Mouse (Mus musculus): Measurements from ENCODE around the gene Dok3. TPM values are rescaled to one million over a fixed set of nuclear protein-coding genes. Genes with fewer than 3 reads are reported as not detected.
A peak's percentile ranks its signal among the peaks of the same experiment; 100 is the strongest.

Dok3 gene
- polyA plus RNA-seq, 1 experiment from 2014 or later, result 10.9 TPM

Small RNA genes lying within 50 kb of the gene (microRNA-seq; reads per million reads assigned to microRNA genes)
- gene Mir6944, result 2.7 reads per million, percentile 6 among the genes with 10 or more reads in this experiment
- 1.7 reads per million for gene Mir6945

Other genes starting within 250 kb of the Dok3 start
- gene Prelid1, start 208.8 kb downstream of the Dok3 start, polyA plus RNA-seq (2015; fragmentation: Nextera tagmentation; extraction: Ambion mirVana), result 202 and 206 TPM in 2 replicates
- gene Rab24, start 207.3 kb downstream of the Dok3 start, polyA plus RNA-seq (2015; fragmentation: Nextera tagmentation; extraction: Ambion mirVana), result 42.2 and 50.1 TPM in 2 replicates
- gene Mxd3, start 199.5 kb downstream of the Dok3 start, polyA plus RNA-seq (2015; fragmentation: Nextera tagmentation; extraction: Ambion mirVana), result 24.0 and 28.7 TPM in 2 replicates
- 53.3 and 55.5 TPM in 2 replicates for gene Lman2, start 166.5 kb downstream of the Dok3 start, polyA plus RNA-seq (2015; fragmentation: Nextera tagmentation; extraction: Ambion mirVana)
- 2.8 and 3.2 TPM in 2 replicates for gene Rgs14, start 159.6 kb downstream of the Dok3 start, polyA plus RNA-seq (2015; fragmentation: Nextera tagmentation; extraction: Ambion mirVana)
- 0.15 TPM in 1 of 2 replicates, not detected in the other for gene Slc34a1, start 131.1 kb downstream of the Dok3 start, polyA plus RNA-seq (2015; fragmentation: Nextera tagmentation; extraction: Ambion mirVana)
- gene Pfn3, start 114.1 kb downstream of the Dok3 start, polyA plus RNA-seq (2015; fragmentation: Nextera tagmentation; extraction: Ambion mirVana), result not detected in 2 replicates
- gene F12, start 102.5 kb downstream of the Dok3 start, polyA plus RNA-seq (2015; fragmentation: Nextera tagmentation; extraction: Ambion mirVana), result 147 and 184 TPM in 2 replicates
- gene Grk6, start 84.2 kb downstream of the Dok3 start, polyA plus RNA-seq (2015; fragmentation: Nextera tagmentation; extraction: Ambion mirVana), result 10.4 and 12.1 TPM in 2 replicates
- gene Prr7, start 65.0 kb downstream of the Dok3 start, polyA plus RNA-seq (2015; fragmentation: Nextera tagmentation; extraction: Ambion mirVana), result not detected in 2 replicates
- 6.1 and 7.7 TPM in 2 replicates for gene Dbn1, start 41.2 kb downstream of the Dok3 start, polyA plus RNA-seq (2015; fragmentation: Nextera tagmentation; extraction: Ambion mirVana)
- gene Pdlim7, start 15.6 kb downstream of the Dok3 start, polyA plus RNA-seq (2015; fragmentation: Nextera tagmentation; extraction: Ambion mirVana), result 24.4 and 27.9 TPM in 2 replicates
- 20.9 and 22.0 TPM in 2 replicates for gene Ddx41, start 7.4 kb upstream of the Dok3 start, polyA plus RNA-seq (2015; fragmentation: Nextera tagmentation; extraction: Ambion mirVana)
- gene Fam193b, start 41.8 kb upstream of the Dok3 start, polyA plus RNA-seq (2015; fragmentation: Nextera tagmentation; extraction: Ambion mirVana), result 8.4 and 8.7 TPM in 2 replicates
- gene Tmed9, start 44.4 kb upstream of the Dok3 start, polyA plus RNA-seq (2015; fragmentation: Nextera tagmentation; extraction: Ambion mirVana), result 55.7 and 63.6 TPM in 2 replicates
- gene B4galt7, start 70.6 kb upstream of the Dok3 start, polyA plus RNA-seq (2015; fragmentation: Nextera tagmentation; extraction: Ambion mirVana), result 5.7 and 6.5 TPM in 2 replicates
- 13.0 and 13.3 TPM in 2 replicates for gene Caml, start 93.7 kb upstream of the Dok3 start, polyA plus RNA-seq (2015; fragmentation: Nextera tagmentation; extraction: Ambion mirVana)
- gene Ddx46, start 105.7 kb upstream of the Dok3 start, polyA plus RNA-seq (2015; fragmentation: Nextera tagmentation; extraction: Ambion mirVana), result 14.3 TPM in 2 replicates
- 10.8 and 11.2 TPM in 2 replicates for gene B230219D22Rik, start 163.8 kb upstream of the Dok3 start, polyA plus RNA-seq (2015; fragmentation: Nextera tagmentation; extraction: Ambion mirVana)
- 30.3 and 31.2 TPM in 2 replicates for gene Txndc15, start 185.4 kb upstream of the Dok3 start, polyA plus RNA-seq (2015; fragmentation: Nextera tagmentation; extraction: Ambion mirVana)
- gene Pcbd2, start 198.1 kb upstream of the Dok3 start, polyA plus RNA-seq (2015; fragmentation: Nextera tagmentation; extraction: Ambion mirVana), result 30.6 and 32.5 TPM in 2 replicates